Mouse (Mus musculus) bone marrow, adult 2 months (tissue): ENCODE results near the gene Pcgf6. TPM values are rescaled to one million over a fixed set of nuclear protein-coding genes. Genes with fewer than 3 reads are reported as not detected.
"Not testable (repeated sequence)": the region's sequence is repeated elsewhere in the genome, so short reads cannot be mapped to it uniquely, and the experiment has no call there.

Experiments used
- H3K27ac ChIP-seq: fragments of 200-500 bp; 2 replicates; pipeline ENCODE4 v1.5.1; 2012; ENCODE audit warnings: low read depth, mild to moderate bottlenecking, control low read depth, inconsistent platforms, low read length; ENCODE audit not compliant: control insufficient read depth, poor library complexity, insufficient read depth
- H3K4me1 ChIP-seq: fragments of 200-500 bp; 2 replicates; pipeline ENCODE4 v1.6.1; 2011; ENCODE audit warnings: low read length; ENCODE audit not compliant: control insufficient read depth, insufficient read depth
- H3K4me3 ChIP-seq: fragments of 200-500 bp; replicated peaks from 2 replicates; pipeline ENCODE3; 2011; ENCODE audit warnings: mild to moderate bottlenecking, low read depth, low read length, control low read depth; ENCODE audit not compliant: control insufficient read depth
- CTCF ChIP-seq: fragments of 200-500 bp; IDR thresholded peaks from 2 replicates; pipeline ENCODE4 v1.5.1; 2011; ENCODE audit warnings: low read length, control low read depth; ENCODE audit not compliant: control insufficient read depth, insufficient read depth
- POLR2A ChIP-seq: fragments of 200-500 bp; IDR thresholded peaks from 2 replicates; pipeline ENCODE4 v1.6.1; 2011; ENCODE audit warnings: low read depth, mild to moderate bottlenecking, control low read depth, low read length, borderline replicate concordance; ENCODE audit not compliant: control insufficient read depth
- WGBS: fragments of 180-500 bp; shearing (Covaris S2); methylation state at CpG from one replicate; pipeline ENCODE4 v1.1.7; 2018; 5-methylcytosine and 5-hydroxymethylcytosine counted together
- polyA plus RNA-seq: library from polyadenylated mRNA; stranded (reverse); fragments of >200 nt; gene quantifications from 2 replicates; pipeline ENCODE4 v1.2.4, GENCODE M21; 2011; ENCODE audit warnings: low replicate concordance; ENCODE audit not compliant: missing spikeins, insufficient read depth, insufficient read length

The Pcgf6 gene
- polyA plus RNA-seq, 1 experiment: 5.0 TPM

- TF ChIP-seq CTCF: no peak
- TF ChIP-seq POLR2A: no peak
- Histone ChIP-seq H3K4me3 (no peak overlapping the region), H3K4me1 (no peaks in the 10 kb centered on the region; the same call in 1 of the 2 replicates), H3K27ac (no peak overlapping the region)
- WGBS: 86% methylated on average over 9 of the region's 9 CpGs
Measured at GRCm38 (mm10) chr19:46996095-46996494, 54.6 kb downstream of the Pcgf6 start.

GRCm38 (mm10) chr19:46992329-46992728 lies 58.4 kb downstream of the Pcgf6 start:
- WGBS: 73% methylated on average over 4 of the region's 4 CpGs
- not testable (repeated sequence) for H3K4me1 ChIP-seq, H3K27ac ChIP-seq, H3K4me3 ChIP-seq

GRCm38 (mm10) chr19:46991145-46991544 lies 59.6 kb downstream of the Pcgf6 start:
- H3K4me1 ChIP-seq: peaks cover 6% of the 10 kb centered on the region
- TF ChIP-seq POLR2A: no peak
- peak; percentile 93 for TF ChIP-seq CTCF
- H3K27ac ChIP-seq: no peak overlapping the region
- no peak overlapping the region for H3K4me3 ChIP-seq
- WGBS: 6% methylated on average over 5 of the region's 5 CpGs

GRCm38 (mm10) chr19:46990625-46991024 lies 60.1 kb downstream of the Pcgf6 start:
- H3K4me3 ChIP-seq, H3K27ac ChIP-seq, H3K4me1 ChIP-seq: not testable (repeated sequence)
- WGBS: 51% methylated on average over 8 of the region's 8 CpGs

GRCm38 (mm10) chr19:46990153-46990518 lies 60.6 kb downstream of the Pcgf6 start:
- 78% methylated on average over 3 of the region's 3 CpGs for WGBS
- Histone ChIP-seq H3K27ac (no peak overlapping the region; the same call in 1 of the 2 replicates), H3K4me1 (peaks cover 7% of the 10 kb centered on the region), H3K4me3 (no peak overlapping the region)
- TF ChIP-seq CTCF (no peak), POLR2A (no peak)

GRCm38 (mm10) chr19:46989479-46990152 lies 61.1 kb downstream of the Pcgf6 start:
- no peak overlapping the region; the same call in none of the 2 replicates for H3K27ac ChIP-seq

GRCm38 (mm10) chr19:46988231-46989087 lies 62.2 kb downstream of the Pcgf6 start:
- peaks cover 12% of the 10 kb centered on the region for H3K4me1 ChIP-seq
- peak overlapping the region; percentile 49 for H3K4me3 ChIP-seq
- 8% methylated on average over 16 of the region's 16 CpGs for whole genome bisulfite sequencing
- TF ChIP-seq POLR2A (no peak), CTCF (no peak)
- peak overlapping the region; percentile 91 for H3K27ac ChIP-seq

More at GRCm38 (mm10) chr19:46989479-46990152, 61.1 kb downstream of the Pcgf6 start:
- TF ChIP-seq CTCF (no peak), POLR2A (no peak)
- Histone ChIP-seq H3K4me1 (peaks cover 7% of the 10 kb centered on the region), H3K4me3 (no peak overlapping the region)
- WGBS: 59% methylated on average over 20 of the region's 20 CpGs

- H3K4me3 ChIP-seq: no peak overlapping the region
- WGBS: 20% methylated on average over 6 of the region's 6 CpGs
- H3K27ac ChIP-seq: peak overlapping the region; percentile 91
- peaks cover 12% of the 10 kb centered on the region for H3K4me1 ChIP-seq
- peak; percentile 0; the same call in 1 of the 2 replicates for TF ChIP-seq CTCF
- no peak for TF ChIP-seq POLR2A
Measured at GRCm38 (mm10) chr19:46987646-46988045, 63.1 kb downstream of the Pcgf6 start.
